Mouse (Mus musculus) MEL (cell line): ENCODE data around the gene Rps6kb2. TPM values are rescaled to one million over a fixed set of nuclear protein-coding genes. Genes with fewer than 3 reads are reported as not detected.

Source experiments
- DNase-seq: peaks from one replicate; pipeline ENCODE4 v3.0.0; 2011; ENCODE audit warnings: low read depth, low spot score
- H3K27ac ChIP-seq: 2 replicates; pipeline ENCODE4 v1.5.1; 2012; ENCODE audit warnings: low read depth, mild to moderate bottlenecking, control low read depth, low read length, moderate library complexity; ENCODE audit not compliant: control insufficient read depth
- H3K27me3 ChIP-seq, 2 experiments: fragments of 150-350 bp in 1 of 2; sonication (generic) in 1 of 2; 2 replicates each; pipeline ENCODE4 v1.6.1; 2012; ENCODE audit warnings: low read length in 2 of 2, mild to moderate bottlenecking in 2 of 2, improper control_type of control experiment in 1 of 2, moderate library complexity in 1 of 2; ENCODE audit not compliant: insufficient read depth in 2 of 2, control insufficient read depth in 1 of 2
- H3K36me3 ChIP-seq, 2 experiments: 2 replicates each; pipeline ENCODE4 v1.6.1; 2012 to 2014; ENCODE audit warnings: low read length in 2 of 2, improper control_type of control experiment in 1 of 2, inconsistent platforms in 1 of 2, mild to moderate bottlenecking in 1 of 2; ENCODE audit not compliant: insufficient read depth in 2 of 2, control insufficient read depth in 1 of 2
- H3K4me1 ChIP-seq, 2 experiments: fragments of 150-350 bp in 1 of 2; sonication (generic) in 1 of 2; 2 replicates each; pipeline ENCODE4 v1.6.1; 2012; ENCODE audit warnings: low read length in 2 of 2, improper control_type of control experiment in 1 of 2, mild to moderate bottlenecking in 1 of 2; ENCODE audit not compliant: insufficient read depth in 2 of 2, control insufficient read depth in 1 of 2
- H3K4me3 ChIP-seq, 2 experiments: fragments of 150-350 bp in 1 of 2; sonication (generic) in 1 of 2; 2 replicates each; pipeline ENCODE4 v1.5.1; 2012; ENCODE audit warnings: low read depth in 2 of 2, low read length in 2 of 2, mild to moderate bottlenecking in 2 of 2, moderate library complexity in 2 of 2, control low read depth in 1 of 2, improper control_type of control experiment in 1 of 2; ENCODE audit not compliant: control insufficient read depth in 1 of 2, insufficient read depth in 1 of 2
- H3K79me2 ChIP-seq: 2 replicates; pipeline ENCODE4 v1.6.1; 2012; ENCODE audit warnings: mild to moderate bottlenecking, low read length, moderate library complexity; ENCODE audit not compliant: control insufficient read depth, poor library complexity, insufficient read depth
- H3K9ac ChIP-seq: 2 replicates; pipeline ENCODE4 v1.6.1; 2012; ENCODE audit warnings: low read depth, mild to moderate bottlenecking, control low read depth, low read length, moderate library complexity; ENCODE audit not compliant: control insufficient read depth, poor library complexity, severe bottlenecking
- H3K9me3 ChIP-seq: fragments of 150-350 bp; sonication (generic); replicated peaks from 2 replicates; pipeline ENCODE4 v1.6.1; 2012; ENCODE audit warnings: mild to moderate bottlenecking, low read length, improper control_type of control experiment, moderate library complexity; ENCODE audit not compliant: insufficient read depth
- BHLHE40 ChIP-seq: IDR thresholded peaks from 2 replicates; pipeline ENCODE4 v1.6.1; 2012; ENCODE audit warnings: low read depth, mild to moderate bottlenecking, inconsistent platforms, low read length, improper control_type of control experiment, borderline replicate concordance
- CHD1 ChIP-seq: IDR thresholded peaks from 2 replicates; pipeline ENCODE4 v1.6.1; 2012; ENCODE audit warnings: low read depth, mild to moderate bottlenecking, inconsistent platforms, low read length, improper control_type of control experiment
- CHD2 ChIP-seq: IDR thresholded peaks from 2 replicates; pipeline ENCODE4 v1.6.1; 2011; ENCODE audit warnings: low read length, improper control_type of control experiment
- ELF1 ChIP-seq: IDR thresholded peaks from 2 replicates; pipeline ENCODE4 v1.6.1; 2014; ENCODE audit warnings: low read depth, mild to moderate bottlenecking, inconsistent platforms, low read length, improper control_type of control experiment, moderate library complexity
- GABPA ChIP-seq: IDR thresholded peaks from 2 replicates; pipeline ENCODE4 v1.6.1; 2012; ENCODE audit warnings: low read depth, mild to moderate bottlenecking, inconsistent platforms, low read length, improper control_type of control experiment, moderate library complexity
- JUND ChIP-seq: IDR thresholded peaks from 2 replicates; pipeline ENCODE4 v1.6.1; 2011; ENCODE audit warnings: low read depth, mild to moderate bottlenecking, improper control_type of control experiment, low read length
- MAZ ChIP-seq: IDR thresholded peaks from 2 replicates; pipeline ENCODE4 v1.6.1; 2012; ENCODE audit warnings: low read depth, mild to moderate bottlenecking, inconsistent platforms, low read length, improper control_type of control experiment
- NELFE ChIP-seq: IDR thresholded peaks from 2 replicates; pipeline ENCODE4 v1.6.1; 2011; ENCODE audit warnings: low read depth, low read length, improper control_type of control experiment
- NRF1 ChIP-seq: IDR thresholded peaks from 2 replicates; pipeline ENCODE4 v1.6.1; 2014; ENCODE audit warnings: low read depth, mild to moderate bottlenecking, inconsistent platforms, low read length, improper control_type of control experiment, moderate library complexity; ENCODE audit not compliant: poor library complexity, insufficient read depth, severe bottlenecking
- POLR2AphosphoS2 ChIP-seq: IDR thresholded peaks from 2 replicates; pipeline ENCODE4 v1.6.1; 2011; ENCODE audit warnings: low read length, improper control_type of control experiment
- SIN3A ChIP-seq: IDR thresholded peaks from 2 replicates; pipeline ENCODE4 v1.6.1; 2012; ENCODE audit warnings: low read length, improper control_type of control experiment, inconsistent platforms
- UBTF ChIP-seq: IDR thresholded peaks from 2 replicates; pipeline ENCODE4 v1.6.1; 2012; ENCODE audit warnings: low read depth, mild to moderate bottlenecking, inconsistent platforms, low read length, improper control_type of control experiment, moderate library complexity, borderline replicate concordance; ENCODE audit not compliant: insufficient read depth
- USF1 ChIP-seq: IDR thresholded peaks from 2 replicates; pipeline ENCODE4 v1.6.1; 2014; ENCODE audit warnings: low read depth, mild to moderate bottlenecking, inconsistent platforms, low read length, improper control_type of control experiment, moderate library complexity
- ZKSCAN1 ChIP-seq: IDR thresholded peaks from 2 replicates; pipeline ENCODE4 v1.6.1; 2012; ENCODE audit warnings: low read depth, mild to moderate bottlenecking, inconsistent platforms, low read length, improper control_type of control experiment, moderate library complexity
- polyA plus RNA-seq, 2 experiments: library from polyadenylated mRNA; stranded (reverse) in 1 of 2; unstranded in 1 of 2; fragments of >175 nt in 1 of 2; fragments of >200 nt in 1 of 2; gene quantifications; 2 replicates each; pipeline versions ENCODE4 v1.2.1 to v1.2.4; 2012; ENCODE audit warnings: low replicate concordance in 2 of 2, low read depth in 1 of 2; ENCODE audit not compliant: insufficient read length in 2 of 2, insufficient read depth in 1 of 2, missing spikeins in 1 of 2
- total RNA-seq: library from RNA; depleted of rRNA; stranded (reverse); fragments of 300-350 nt; gene quantifications from 2 replicates; pipeline ENCODE4 v1.2.3, GENCODE M21; 2012

Gene Rps6kb2
- total and polyA plus RNA-seq, 3 experiments = 8.7 to 19.8 TPM; not detected in 1

DNA sequence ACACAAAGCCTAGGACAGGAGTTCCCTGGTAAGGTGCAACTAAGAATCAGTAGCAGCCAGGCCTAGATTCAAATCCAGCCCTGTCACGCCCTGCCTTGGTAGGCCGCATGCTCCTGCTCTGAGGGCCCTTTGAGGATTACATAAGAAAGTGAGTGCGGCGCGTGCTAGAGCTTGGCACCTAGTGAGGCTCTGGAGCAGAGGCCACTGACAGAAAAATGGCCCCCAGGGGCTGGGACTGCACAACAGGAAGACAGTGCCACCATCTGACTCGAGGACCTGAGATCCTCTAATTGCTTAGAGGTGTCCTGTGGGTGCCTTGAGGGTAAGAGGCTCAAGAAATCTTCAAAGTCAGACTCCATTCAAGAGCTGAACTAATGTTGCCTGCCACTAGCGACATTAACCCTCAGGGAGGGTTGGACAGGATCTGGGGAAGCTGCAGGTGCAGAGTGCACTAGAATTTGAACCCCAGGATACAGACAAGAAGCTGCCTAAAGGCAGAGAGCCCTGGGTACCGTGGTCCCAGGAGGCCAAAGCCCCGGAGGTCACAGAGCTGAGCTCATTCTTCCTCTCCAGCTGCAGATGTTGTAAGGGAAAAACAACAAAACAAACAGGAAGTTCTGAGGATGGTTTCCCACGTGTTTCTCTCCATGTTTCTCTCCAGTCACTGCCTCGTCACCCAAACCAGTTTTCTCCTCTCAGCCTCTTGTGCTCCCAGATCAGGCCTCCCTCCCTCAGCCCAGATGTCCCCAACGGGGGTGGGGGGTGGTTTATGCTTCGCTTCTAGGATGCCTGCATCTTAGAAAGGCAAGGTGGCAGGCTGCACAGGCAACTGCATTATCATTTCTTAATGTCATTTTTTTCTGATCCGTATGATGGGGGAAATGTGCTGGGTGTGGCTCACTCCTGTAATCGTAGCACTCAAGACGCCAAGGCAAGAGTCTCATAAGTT is 18.3 kb downstream of the Rps6kb2 start:
- H3K27ac ChIP-seq = no peak overlapping the region

DNA sequence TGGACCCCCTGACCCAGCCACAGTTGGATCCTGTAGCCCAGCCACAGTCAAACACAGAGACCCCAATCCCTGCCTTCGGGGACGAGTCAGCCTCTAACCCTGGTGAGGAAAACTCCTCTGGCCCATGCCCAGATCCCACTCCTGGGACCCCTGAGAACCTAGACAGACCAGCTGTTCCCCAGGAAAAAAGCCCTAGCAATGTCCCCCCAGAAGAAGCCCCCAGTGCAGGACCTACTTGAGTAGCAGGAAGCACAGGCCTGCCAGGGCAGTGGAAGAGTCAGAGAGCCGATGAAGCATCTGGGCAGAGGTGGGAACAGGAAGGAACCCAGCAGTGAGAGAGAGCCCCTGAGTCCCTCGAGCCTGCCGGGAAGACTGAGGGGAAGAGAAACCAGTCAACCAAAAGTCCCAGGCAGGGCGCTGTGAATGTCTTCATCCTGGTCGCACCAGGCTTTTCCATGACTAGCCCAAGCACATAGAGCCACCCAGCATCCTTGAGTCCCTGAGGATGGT is 19.3 kb downstream of the Rps6kb2 start, which contains the start of gene Cabp4:
Cabp4 (minus strand) TSS at position 275 of the 510 bp plus-strand sequence.
- DNase-seq = no peak
- H3K4me3 ChIP-seq = no peak within 1 kb of the TSS
- peaks cover 1% of the 10 kb centered on the region for H3K79me2 ChIP-seq
- no peak within 1 kb of the TSS for H3K27ac ChIP-seq
- peaks cover 5% of the 10 kb centered on the region in 2 experiments; a peak in 2 of 4 replicates for H3K4me1 ChIP-seq
- H3K9me3 ChIP-seq = no peaks in the 10 kb centered on the region
- no peak within 1 kb of the TSS for H3K9ac ChIP-seq
- TF ChIP-seq POLR2AphosphoS2 = no peak
- no peak for TF ChIP-seq MAZ
- TF ChIP-seq USF1 = no peak
- no peak for TF ChIP-seq SIN3A
- TF ChIP-seq, all 39 proteins: peak for 0
- Histone ChIP-seq H3K27me3 (no peaks in the 10 kb centered on the region; a peak in 1 of 4 replicates), H3K36me3 (peaks cover 0 to 3% of the 10 kb centered on the region in 2 experiments; a peak in 1 of 4 replicates)

More for the DNA sequence above, 18.3 kb downstream of the Rps6kb2 start:
- Histone ChIP-seq H3K79me2 (peaks cover 8% of the 10 kb centered on the region), H3K9me3 (no peaks in the 10 kb centered on the region), H3K36me3 (peaks cover 0 to 3% of the 10 kb centered on the region in 2 experiments; a peak in 1 of 4 replicates), H3K27me3 (no peaks in the 10 kb centered on the region; a peak in 1 of 4 replicates), H3K4me1 (peaks cover 5 to 13% of the 10 kb centered on the region in 2 experiments; a peak in 3 of 4 replicates), H3K4me3 (no peak overlapping the region), H3K9ac (no peak overlapping the region)
- TF ChIP-seq JUND (no peak), ELF1 (no peak), POLR2AphosphoS2 (no peak), CHD2 (no peak), ZKSCAN1 (no peak), NRF1 (no peak)
- DNase-seq = no peak

DNA sequence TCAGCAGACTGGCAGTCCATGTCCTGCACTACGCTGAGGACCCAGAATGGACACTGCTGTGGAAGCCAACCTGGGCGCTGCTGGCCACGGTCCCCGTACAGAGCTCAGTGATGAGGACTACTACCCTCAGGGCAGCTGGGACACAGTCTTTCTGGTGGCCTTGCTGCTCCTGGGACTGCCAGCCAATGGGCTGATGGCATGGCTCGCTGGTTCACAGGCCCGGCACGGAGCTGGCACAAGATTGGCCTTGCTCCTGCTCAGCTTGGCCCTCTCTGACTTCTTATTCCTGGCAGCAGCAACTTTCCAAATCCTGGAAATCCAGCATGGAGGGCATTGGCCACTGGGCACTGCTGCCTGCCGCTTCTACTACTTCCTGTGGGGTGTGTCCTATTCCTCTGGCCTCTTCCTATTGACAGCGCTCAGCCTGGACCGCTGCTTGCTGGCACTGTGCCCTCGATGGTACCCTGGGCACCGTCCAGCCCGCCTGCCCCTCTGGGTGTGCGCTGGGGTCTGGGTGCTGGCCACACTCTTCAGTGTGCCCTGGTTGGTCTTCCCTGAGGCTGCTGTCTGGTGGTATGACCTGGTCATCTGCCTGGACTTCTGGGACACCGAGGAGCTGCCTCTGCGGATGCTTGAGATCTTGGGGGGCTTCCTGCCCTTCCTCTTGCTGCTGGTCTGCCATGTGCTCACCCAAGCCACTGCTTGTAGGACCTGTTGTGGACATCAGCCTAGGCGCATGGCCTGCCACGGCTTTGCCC is 20.6 kb downstream of the Rps6kb2 start:
- no peaks in the 10 kb centered on the region; a peak in 1 of 4 replicates for H3K27me3 ChIP-seq
- no peak for DNase-seq
- no peak overlapping the region for H3K9ac ChIP-seq

More for the DNA sequence above, 20.6 kb downstream of the Rps6kb2 start:
- Histone ChIP-seq H3K79me2 (no peaks in the 10 kb centered on the region), H3K27ac (no peak overlapping the region), H3K9me3 (no peaks in the 10 kb centered on the region), H3K4me1 (no peaks in the 10 kb centered on the region), H3K4me3 (no peak overlapping the region), H3K36me3 (no peaks in the 10 kb centered on the region)
- TF ChIP-seq MAZ = no peak
- TF ChIP-seq GABPA = no peak
- no peak for TF ChIP-seq NELFE
- TF ChIP-seq CHD1 = no peak
- TF ChIP-seq UBTF = no peak
- TF ChIP-seq BHLHE40 = no peak
